Mouse (Mus musculus): ENCODE measurements around the gene Mpl.

GRCm38 (mm10) chr4:118505551-118505950 lies 48.2 kb upstream of the Mpl start:
- TF ChIP-seq CTCF (IDR thresholded peaks at IDR 0.05; ENCODE audit: control insufficient read depth, insufficient read depth, insufficient read length) (no peak), FOSL1 (IDR thresholded peaks at IDR 0.05; ENCODE audit: insufficient read depth, low read length, poor library complexity, severe bottlenecking) (no peak), MYOG (IDR thresholded peaks at IDR 0.05; ENCODE audit: control insufficient read depth, extremely low read depth, insufficient read length) (no peak), USF1 (IDR thresholded peaks at IDR 0.05; ENCODE audit: low read depth) (no peak)
